Mouse (Mus musculus) ovary, postnatal 10 days (tissue): ENCODE measurements around the gene Sh3bgrl2.
"Not testable (repeated sequence)": the region's sequence is repeated elsewhere in the genome, so short reads cannot be mapped to it uniquely, and the experiment has no call there.

Experiments used
- DNase-seq: peaks from one replicate; pipeline ENCODE4 v3.0.0; 2022; ENCODE audit warnings: low spot score

Gene Sh3bgrl2

GRCm38 (mm10) chr9:83547830-83548689 lies at the start of gene Sh3bgrl2:
Gene Sh3bgrl2 (plus strand): TSS chr9:83548327.
- peak; percentile 62 for DNase-seq

GRCm38 (mm10) chr9:83519081-83519480 lies 29.0 kb upstream of the Sh3bgrl2 start:
- not testable (repeated sequence) for DNase-seq

GRCm38 (mm10) chr9:83519510-83520155 lies 28.5 kb upstream of the Sh3bgrl2 start:
- DNase-seq, result no peak

- no peak for DNase-seq
Observed at GRCm38 (mm10) chr9:83527341-83528060, 20.6 kb upstream of the Sh3bgrl2 start.

- DNase-seq, result no peak
Observed at GRCm38 (mm10) chr9:83533044-83533769, 14.9 kb upstream of the Sh3bgrl2 start.

GRCm38 (mm10) chr9:83536959-83537358 lies 11.2 kb upstream of the Sh3bgrl2 start:
- DNase-seq, result no peak

- no peak for DNase-seq
Observed at GRCm38 (mm10) chr9:83537510-83537909, 10.6 kb upstream of the Sh3bgrl2 start.

- DNase-seq, result no peak
Observed at GRCm38 (mm10) chr9:83537921-83538536, 10.1 kb upstream of the Sh3bgrl2 start.

- DNase-seq, result no peak
Observed at GRCm38 (mm10) chr9:83539809-83540491, 8.2 kb upstream of the Sh3bgrl2 start.

GRCm38 (mm10) chr9:83540492-83540857 lies 7.7 kb upstream of the Sh3bgrl2 start:
- no peak for DNase-seq

GRCm38 (mm10) chr9:83540975-83541374 lies 7.2 kb upstream of the Sh3bgrl2 start:
- DNase-seq, result no peak

GRCm38 (mm10) chr9:83545240-83545639 lies 2.9 kb upstream of the Sh3bgrl2 start:
- DNase-seq, result no peak

- DNase-seq, result no peak
Observed at GRCm38 (mm10) chr9:83546316-83546715, 1.8 kb upstream of the Sh3bgrl2 start.

GRCm38 (mm10) chr9:83547229-83547628 lies 898 bp upstream of the Sh3bgrl2 start:
- no peak for DNase-seq

GRCm38 (mm10) chr9:83549866-83550265 lies 1.7 kb downstream of the Sh3bgrl2 start:
- DNase-seq, result no peak

- DNase-seq, result no peak
Observed at GRCm38 (mm10) chr9:83551116-83551515, 3.0 kb downstream of the Sh3bgrl2 start.

- no peak for DNase-seq
Observed at GRCm38 (mm10) chr9:83551632-83552031, 3.5 kb downstream of the Sh3bgrl2 start.

- DNase-seq, result no peak
Observed at GRCm38 (mm10) chr9:83555580-83555979, 7.5 kb downstream of the Sh3bgrl2 start.

GRCm38 (mm10) chr9:83556236-83556635 lies 8.1 kb downstream of the Sh3bgrl2 start:
- no peak for DNase-seq

- no peak for DNase-seq
Observed at GRCm38 (mm10) chr9:83556780-83557771, 8.9 kb downstream of the Sh3bgrl2 start.
